Mouse (Mus musculus) stomach, postnatal 0 days (tissue): Measurements from ENCODE around the gene Itpka.

ENCODE experiments used
- CTCF ChIP-seq: IDR thresholded peaks from 2 replicates; pipeline ENCODE4 v1.5.1; 2016; ENCODE audit warnings: antibody characterized with exemption, low read depth, mild to moderate bottlenecking, moderate library complexity
- EP300 ChIP-seq: optimal IDR thresholded peaks from 2 replicates; pipeline ENCODE3; 2016; ENCODE audit warnings: antibody characterized with exemption

- TF ChIP-seq CTCF (no peak), EP300 (no peak)
These were observed 5.4 kb downstream of the Itpka start for GRCm38 (mm10) chr2:119747554-119747953.
